Mouse (Mus musculus): ENCODE data around the gene Thyn1. TPM values are rescaled to one million over a fixed set of nuclear protein-coding genes. Genes with fewer than 3 reads are reported as not detected.

Gene Thyn1
- polyA plus RNA-seq, 2 experiments = 69.2 to 127 TPM

DNA sequence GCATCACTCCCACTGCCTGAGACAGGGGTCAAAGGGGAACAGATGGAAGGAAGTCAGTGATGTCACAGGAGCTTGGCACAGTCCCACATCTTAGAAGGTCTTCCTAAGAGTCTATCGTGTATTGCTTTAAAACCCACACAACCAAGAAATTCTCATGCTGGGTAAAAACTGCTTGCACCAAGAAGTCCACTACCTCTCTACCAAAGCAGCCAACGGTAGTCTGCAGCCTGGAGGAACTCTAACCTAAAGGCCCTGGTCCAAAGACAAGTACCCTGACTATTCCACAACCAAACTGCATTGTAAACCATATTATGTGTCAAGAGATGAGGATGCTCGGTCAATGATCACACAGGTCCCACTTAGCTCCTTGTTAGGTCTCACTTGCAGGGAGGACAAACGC is 9.3 kb upstream of the Thyn1 start:
- no peaks in the 10 kb centered on the region for H3K4me1 ChIP-seq (ENCODE audit: control insufficient read depth, insufficient read depth, low read length)

DNA sequence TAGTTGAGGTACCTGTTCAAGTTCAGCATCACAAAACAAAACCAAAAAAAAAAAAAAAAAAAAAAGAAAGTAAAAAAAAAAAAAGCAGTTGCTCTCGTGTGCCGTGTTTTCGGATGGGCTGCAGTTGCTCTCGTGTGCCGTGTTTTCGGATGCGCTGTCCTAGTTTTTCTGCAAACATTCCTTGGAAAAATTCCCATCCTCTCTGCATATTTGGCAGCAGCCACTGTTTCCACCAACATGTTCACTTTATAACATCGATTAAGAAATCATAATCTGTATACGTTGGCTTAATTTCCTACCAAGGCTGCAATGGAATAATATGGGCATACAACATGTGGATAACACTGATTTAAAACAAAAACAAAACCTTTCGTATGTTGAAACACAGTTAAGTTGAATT is 6.4 kb upstream of the Thyn1 start:
- Histone ChIP-seq H3K4me3 (replicated peaks; ENCODE audit: low read length) (no peak overlapping the region), H3K9ac (ENCODE audit: low read depth, low read length, severe bottlenecking) (no peak overlapping the region), H3K9me3 (ENCODE audit: control insufficient read depth, low read length) (no peaks in the 10 kb centered on the region), H3K4me2 (replicated peaks; ENCODE audit: low read depth, low read length, severe bottlenecking) (no peak overlapping the region), H3K27ac (replicated peaks; ENCODE audit: low read depth, low read length) (no peak overlapping the region), H3K27me3 (ENCODE audit: control insufficient read depth, insufficient read depth, low read length) (no peaks in the 10 kb centered on the region), H3K4me1 (ENCODE audit: control insufficient read depth, insufficient read depth, low read length) (0 out of 2 replicates have a peak, but pooled peaks cover 2% of the 10 kb centered on the region), H3K36me3 (ENCODE audit: control insufficient read depth, insufficient read depth, low read length) (peaks cover 38% of the 10 kb centered on the region)
- DNase-seq (ENCODE audit: low spot score) (no peak), ATAC-seq (ENCODE audit: low FRiP score, low read depth) (no peak)
- no peak for TF ChIP-seq POLR2A (IDR thresholded peaks at IDR 0.05; ENCODE audit: borderline replicate concordance, extremely low read depth, insufficient read depth, insufficient read length)
- 94% methylated on average over 10 of the region's 10 CpGs for WGBS

More for the DNA sequence above, 9.3 kb upstream of the Thyn1 start:
- Histone ChIP-seq H3K36me3 (ENCODE audit: control insufficient read depth, insufficient read depth, low read length) (peaks cover 54% of the 10 kb centered on the region), H3K9ac (ENCODE audit: low read depth, low read length, severe bottlenecking) (no peak overlapping the region), H3K4me3 (replicated peaks; ENCODE audit: low read length) (no peak overlapping the region), H3K27ac (replicated peaks; ENCODE audit: low read depth, low read length) (no peak overlapping the region), H3K4me2 (replicated peaks; ENCODE audit: low read depth, low read length, severe bottlenecking) (no peak overlapping the region), H3K9me3 (ENCODE audit: control insufficient read depth, low read length) (no peaks in the 10 kb centered on the region), H3K27me3 (ENCODE audit: control insufficient read depth, insufficient read depth, low read length) (no peaks in the 10 kb centered on the region)
- ATAC-seq (ENCODE audit: low FRiP score, low read depth) (no peak), DNase-seq (ENCODE audit: low spot score) (no peak)
- TF ChIP-seq POLR2A (IDR thresholded peaks at IDR 0.05; ENCODE audit: borderline replicate concordance, extremely low read depth, insufficient read depth, insufficient read length) = no peak
- whole genome bisulfite sequencing = 93% methylated on average over 4 of the region's 4 CpGs

DNA sequence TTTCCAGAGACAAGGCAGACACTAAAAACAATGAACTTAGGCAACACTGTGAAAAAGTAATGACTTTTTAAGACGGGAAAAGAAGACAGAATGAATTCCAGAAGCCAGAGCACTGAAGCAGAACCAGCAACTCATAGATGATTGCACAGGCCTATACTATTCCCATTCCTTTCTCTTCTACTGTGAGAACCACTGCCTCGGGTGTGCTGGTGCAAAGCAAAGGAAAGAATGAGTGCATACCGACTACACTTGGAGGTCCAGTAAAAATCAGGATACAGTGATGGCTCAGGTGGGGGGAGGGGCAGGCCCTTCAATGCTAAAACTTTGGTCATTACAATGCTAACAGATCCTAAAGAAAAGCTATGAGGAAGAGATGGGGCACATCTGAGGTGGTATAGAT is 5.6 kb upstream of the Thyn1 start:
- H3K9ac ChIP-seq (ENCODE audit: low read depth, low read length, severe bottlenecking) = no peak overlapping the region
- no peak for TF ChIP-seq POLR2A (IDR thresholded peaks at IDR 0.05; ENCODE audit: borderline replicate concordance, extremely low read depth, insufficient read depth, insufficient read length)
- H3K4me3 ChIP-seq (replicated peaks; ENCODE audit: low read length) = no peak overlapping the region
- peaks cover 31% of the 10 kb centered on the region for H3K36me3 ChIP-seq (ENCODE audit: control insufficient read depth, insufficient read depth, low read length)
- H3K4me1 ChIP-seq (ENCODE audit: control insufficient read depth, insufficient read depth, low read length) = 0 out of 2 replicates have a peak, but pooled peaks cover 5% of the 10 kb centered on the region
- ATAC-seq (ENCODE audit: low FRiP score, low read depth) (no peak), DNase-seq (ENCODE audit: low spot score) (no peak)
- H3K27ac ChIP-seq (replicated peaks; ENCODE audit: low read depth, low read length) = no peak overlapping the region
- H3K9me3 ChIP-seq (ENCODE audit: control insufficient read depth, low read length) = no peaks in the 10 kb centered on the region
- no peaks in the 10 kb centered on the region for H3K27me3 ChIP-seq (ENCODE audit: control insufficient read depth, insufficient read depth, low read length)
- H3K4me2 ChIP-seq (replicated peaks; ENCODE audit: low read depth, low read length, severe bottlenecking) = no peak overlapping the region
- WGBS = 64% methylated on average over 3 of the region's 3 CpGs

DNA sequence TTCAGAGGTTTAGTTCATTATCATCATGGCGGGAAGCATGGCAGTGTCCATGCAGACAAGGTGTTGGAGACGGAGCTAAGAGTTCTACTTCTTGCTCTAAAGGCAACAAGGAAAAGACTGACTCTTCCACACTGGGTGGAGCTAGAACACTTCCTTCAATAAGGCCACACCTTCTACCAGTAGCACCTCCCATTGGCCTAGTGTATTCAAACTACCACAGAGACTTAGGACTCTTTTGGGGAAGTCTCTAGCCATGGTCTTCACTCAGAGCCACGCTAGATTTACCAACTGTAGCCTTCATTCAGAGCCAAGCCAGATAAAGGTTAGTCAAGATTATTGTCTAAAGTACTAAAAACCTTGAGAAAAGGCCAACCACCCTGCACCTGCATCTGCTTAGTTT is 2.4 kb upstream of the Thyn1 start:
- H3K9me3 ChIP-seq (ENCODE audit: control insufficient read depth, low read length) = no peaks in the 10 kb centered on the region
- 97% methylated on average over 3 of the region's 3 CpGs for WGBS
- H3K9ac ChIP-seq (ENCODE audit: low read depth, low read length, severe bottlenecking) = no peak overlapping the region
- DNase-seq (ENCODE audit: low spot score) = no peak
- no peak for TF ChIP-seq POLR2A (IDR thresholded peaks at IDR 0.05; ENCODE audit: borderline replicate concordance, extremely low read depth, insufficient read depth, insufficient read length)
- no peak for ATAC-seq (ENCODE audit: low FRiP score, low read depth)
- no peak overlapping the region for H3K4me2 ChIP-seq (replicated peaks; ENCODE audit: low read depth, low read length, severe bottlenecking)
- H3K27me3 ChIP-seq (ENCODE audit: control insufficient read depth, insufficient read depth, low read length) = no peaks in the 10 kb centered on the region
- H3K36me3 ChIP-seq (ENCODE audit: control insufficient read depth, insufficient read depth, low read length) = no peaks in the 10 kb centered on the region; the same call in 1 of the 2 replicates
- no peak overlapping the region for H3K27ac ChIP-seq (replicated peaks; ENCODE audit: low read depth, low read length)
- no peak overlapping the region for H3K4me3 ChIP-seq (replicated peaks; ENCODE audit: low read length)
- H3K4me1 ChIP-seq (ENCODE audit: control insufficient read depth, insufficient read depth, low read length) = peaks cover 20% of the 10 kb centered on the region

DNA sequence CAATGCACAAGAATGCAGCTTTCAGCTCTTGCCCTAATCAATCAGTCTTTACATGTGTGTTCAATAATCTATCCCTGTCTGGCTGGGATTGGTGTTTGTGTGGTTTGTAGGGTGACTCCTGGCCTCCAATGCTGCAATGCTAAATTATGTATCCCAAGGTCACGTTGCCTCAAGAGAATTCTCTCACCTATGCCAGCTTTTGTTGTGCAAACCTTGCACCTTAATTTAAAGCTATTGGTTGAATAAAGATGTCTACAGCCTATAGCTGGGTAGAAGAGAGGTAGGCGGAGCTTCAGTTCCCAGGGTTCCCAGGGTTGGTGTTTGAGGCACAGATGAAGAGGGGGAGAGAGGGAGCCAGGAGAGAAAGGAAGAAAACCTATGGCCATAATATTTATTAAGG is 2.0 kb upstream of the Thyn1 start:
- H3K27ac ChIP-seq (replicated peaks; ENCODE audit: low read depth, low read length) = no peak overlapping the region
- H3K36me3 ChIP-seq (ENCODE audit: control insufficient read depth, insufficient read depth, low read length) = no peaks in the 10 kb centered on the region
- H3K9ac ChIP-seq (ENCODE audit: low read depth, low read length, severe bottlenecking) = no peak overlapping the region
- no peak for DNase-seq (ENCODE audit: low spot score)
- H3K4me3 ChIP-seq (replicated peaks; ENCODE audit: low read length) = no peak overlapping the region
- no peak for ATAC-seq (ENCODE audit: low FRiP score, low read depth)
- no peak overlapping the region for H3K4me2 ChIP-seq (replicated peaks; ENCODE audit: low read depth, low read length, severe bottlenecking)
- no peaks in the 10 kb centered on the region for H3K9me3 ChIP-seq (ENCODE audit: control insufficient read depth, low read length)
- no peak for TF ChIP-seq POLR2A (IDR thresholded peaks at IDR 0.05; ENCODE audit: borderline replicate concordance, extremely low read depth, insufficient read depth, insufficient read length)
- 88% methylated on average over 2 of the region's 2 CpGs for WGBS
- peaks cover 20% of the 10 kb centered on the region for H3K4me1 ChIP-seq (ENCODE audit: control insufficient read depth, insufficient read depth, low read length)
- H3K27me3 ChIP-seq (ENCODE audit: control insufficient read depth, insufficient read depth, low read length) = no peaks in the 10 kb centered on the region
